Mouse (Mus musculus): Measurements from ENCODE around the gene Masp2. TPM values are rescaled to one million over a fixed set of nuclear protein-coding genes. Genes with fewer than 3 reads are reported as not detected.
A peak's percentile ranks its signal among the peaks of the same experiment; 100 is the strongest.

The Masp2 gene
- total RNA-seq, 2 experiments from 2014 or later, result 3.8 to 5.4 TPM

DNA sequence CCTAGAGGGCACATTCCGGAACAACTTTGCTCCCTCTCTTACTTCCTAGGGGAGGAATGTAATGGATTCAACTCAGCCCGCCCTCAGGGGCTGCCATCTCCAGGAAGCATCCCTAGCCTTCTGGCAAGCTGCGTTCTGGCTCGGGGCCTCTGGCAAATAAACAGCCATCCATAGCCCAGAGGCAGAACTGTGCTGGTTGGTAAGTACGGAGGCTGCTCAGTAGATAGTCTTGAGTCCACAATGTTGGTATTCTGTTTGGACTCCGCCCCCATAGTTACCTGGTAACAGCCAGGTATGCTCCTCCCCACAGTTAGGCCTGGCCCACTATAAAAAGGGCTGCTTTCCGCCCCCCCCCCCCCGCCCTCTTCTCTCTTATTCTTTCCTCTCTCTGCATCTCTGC lies 12.8 kb upstream of the Masp2 start:
- no peak for TF ChIP-seq CTCF (conservative IDR thresholded peaks at IDR 0.05)
- no peak for DNase-seq (ENCODE audit: low spot score in 2 of 2)
- Histone ChIP-seq H3K27ac (peak overlapping the region; percentile 2; the same call in 1 of the 2 replicates), H3K4me3 (no peak overlapping the region)

DNA sequence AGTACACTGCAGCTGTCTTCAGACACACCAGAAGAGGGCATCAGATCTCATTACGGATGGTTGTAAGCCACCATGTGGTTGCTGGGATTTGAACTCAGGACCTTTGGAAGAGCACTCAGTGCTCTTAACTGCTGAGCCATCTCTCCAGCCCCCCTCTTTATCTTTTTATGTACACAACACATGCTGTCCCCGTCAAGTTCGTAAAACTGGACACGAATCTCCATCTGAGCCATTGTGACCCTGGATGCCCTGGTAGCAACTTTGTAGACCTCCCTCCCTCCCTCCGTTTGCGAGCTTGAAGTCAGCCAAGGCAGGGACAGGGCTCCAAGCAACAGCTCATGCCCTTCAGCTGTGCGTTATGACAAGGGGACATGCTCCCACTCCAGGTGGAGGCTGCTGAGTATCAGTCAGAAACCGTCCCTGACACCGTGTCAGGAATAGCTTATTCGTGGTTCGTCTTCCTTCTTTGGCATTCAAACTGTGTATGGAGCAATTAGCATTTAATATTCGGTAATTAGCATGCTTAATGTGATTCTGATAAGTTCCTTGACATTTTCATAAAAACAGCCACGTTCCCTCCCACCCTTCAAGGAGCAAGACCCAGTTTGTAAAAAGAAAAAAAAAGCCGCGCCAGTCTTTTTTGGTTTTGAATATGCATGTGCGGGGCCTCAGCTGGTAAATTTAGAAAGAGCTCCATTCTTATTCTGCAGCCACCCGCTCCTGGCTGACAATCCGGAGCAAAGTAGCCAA lies 11.8 kb upstream of the Masp2 start:
- TF ChIP-seq CTCF (conservative IDR thresholded peaks at IDR 0.05), result peak; percentile 49
- Histone ChIP-seq H3K27ac (peak overlapping the region; percentile 83), H3K4me3 (peak overlapping the region; percentile 94)
- no peak for DNase-seq (ENCODE audit: low spot score in 2 of 2)

DNA sequence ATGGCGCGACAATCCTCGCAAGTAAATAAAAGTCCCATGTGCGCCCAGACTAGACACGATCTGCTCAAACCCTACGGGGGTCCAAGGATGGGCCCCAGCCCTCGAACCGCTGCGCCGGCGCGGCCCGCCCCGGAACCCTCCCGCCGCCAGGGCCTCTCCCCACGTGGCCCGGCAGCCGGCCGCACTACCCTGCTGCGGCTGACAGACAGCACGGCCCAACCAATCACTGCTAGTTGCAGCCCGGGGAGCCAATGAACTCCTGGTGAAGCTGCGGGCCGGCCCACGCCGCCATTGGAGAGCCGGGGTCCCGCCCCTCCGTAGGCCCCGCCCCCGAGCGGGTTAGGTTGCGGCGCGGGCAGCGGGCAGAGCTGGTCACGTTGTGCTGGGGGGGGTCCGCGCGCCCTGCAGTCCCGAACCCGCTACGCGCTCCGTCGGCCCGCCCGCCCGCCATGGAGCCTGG lies 11.2 kb upstream of the Masp2 start, which contains the start of gene Srm:
TSS of gene Srm (plus strand) at position 333 of the 460 bp plus-strand sequence.
- H3K27ac ChIP-seq, result peak within 1 kb of the TSS; percentile 91
- peak; percentile 96 to 98 for DNase-seq (ENCODE audit: low spot score in 2 of 2)
- peak within 1 kb of the TSS; percentile 94 for H3K4me3 ChIP-seq
- 0 out of 2 replicates have a peak, but pooled peaks have one; percentile 7 for TF ChIP-seq CTCF (conservative IDR thresholded peaks at IDR 0.05)

DNA sequence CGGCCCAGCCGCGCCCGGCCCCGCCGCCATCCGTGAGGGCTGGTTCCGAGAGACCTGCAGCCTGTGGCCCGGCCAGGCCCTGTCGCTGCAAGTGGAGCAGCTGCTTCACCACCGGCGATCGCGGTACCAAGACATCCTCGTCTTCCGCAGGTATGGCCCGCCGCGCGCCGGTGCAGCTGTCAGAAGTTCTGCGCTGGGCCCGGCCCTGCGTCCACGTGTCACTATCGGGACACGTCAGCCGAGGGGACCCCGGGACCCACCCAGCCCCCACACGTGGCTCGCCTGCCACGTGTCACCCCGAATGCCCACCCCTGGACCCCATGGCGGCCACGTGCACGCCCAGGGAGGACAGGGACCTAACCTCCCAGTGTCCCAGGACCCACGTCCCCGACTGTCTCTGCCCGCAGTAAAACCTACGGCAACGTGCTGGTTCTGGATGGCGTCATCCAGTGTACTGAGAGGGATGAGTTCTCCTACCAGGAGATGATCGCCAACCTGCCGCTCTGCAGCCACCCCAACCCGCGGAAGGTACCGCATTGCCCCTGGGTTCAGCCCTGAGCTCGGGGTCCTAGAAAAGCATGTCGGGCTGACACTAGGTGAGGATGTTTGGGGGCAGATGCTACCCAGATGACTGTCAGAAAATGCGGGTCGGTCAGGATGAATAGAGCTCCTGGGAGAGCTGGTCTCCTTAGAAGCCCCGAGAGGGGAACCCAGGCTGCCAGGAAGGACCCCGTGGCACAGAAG lies 10.5 kb upstream of the Masp2 start:
- H3K4me3 ChIP-seq, result peak overlapping the region; percentile 94
- DNase-seq (ENCODE audit: low spot score in 2 of 2), result no peak
- TF ChIP-seq CTCF (conservative IDR thresholded peaks at IDR 0.05), result no peak
- H3K27ac ChIP-seq, result peak overlapping the region; percentile 91

DNA sequence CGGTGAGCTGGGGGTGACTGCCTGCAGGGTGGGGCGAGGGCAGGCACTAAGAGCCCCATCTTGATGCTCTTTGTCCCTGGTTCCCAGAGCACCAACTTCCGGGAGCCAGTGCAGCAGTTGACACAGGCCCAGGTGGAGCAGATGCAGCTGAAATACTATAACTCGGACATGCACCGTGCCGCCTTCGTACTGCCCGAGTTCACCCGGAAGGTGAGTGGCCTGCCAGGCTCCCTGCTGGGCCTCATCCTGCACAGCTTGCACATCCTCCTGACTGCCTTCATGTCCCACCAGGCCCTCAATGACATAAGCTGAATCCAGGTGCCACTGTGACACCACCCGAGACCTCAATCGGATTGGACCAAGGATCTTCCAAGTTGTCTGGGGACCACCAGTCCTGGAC lies 8.4 kb upstream of the Masp2 start:
- TF ChIP-seq CTCF (conservative IDR thresholded peaks at IDR 0.05), result no peak
- Histone ChIP-seq H3K27ac (no peak overlapping the region), H3K4me3 (no peak overlapping the region)
- DNase-seq (ENCODE audit: low spot score in 2 of 2), result no peak

DNA sequence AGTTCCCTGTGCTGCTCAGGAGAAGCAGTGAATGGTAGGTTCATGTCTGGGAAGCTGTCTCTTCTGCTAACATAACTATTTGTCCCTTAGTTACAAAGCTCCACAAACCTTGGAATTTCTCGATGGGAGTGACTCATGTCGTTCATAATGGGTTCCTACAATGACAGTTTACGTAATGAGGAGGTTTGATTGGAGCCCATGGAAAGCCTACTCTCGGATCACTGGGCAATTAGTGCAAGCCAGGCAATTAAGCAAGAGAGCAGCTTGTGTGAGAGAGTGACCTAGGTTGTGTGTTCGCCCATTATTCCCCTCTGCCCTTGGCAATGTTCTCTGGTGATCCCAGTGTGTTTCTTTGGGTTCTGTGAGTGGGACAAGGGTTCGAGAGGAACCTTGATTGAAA lies 6.4 kb upstream of the Masp2 start:
- DNase-seq (ENCODE audit: low spot score in 2 of 2), result no peak
- TF ChIP-seq CTCF (conservative IDR thresholded peaks at IDR 0.05), result no peak
- no peak overlapping the region for H3K27ac ChIP-seq
- no peak overlapping the region for H3K4me3 ChIP-seq

DNA sequence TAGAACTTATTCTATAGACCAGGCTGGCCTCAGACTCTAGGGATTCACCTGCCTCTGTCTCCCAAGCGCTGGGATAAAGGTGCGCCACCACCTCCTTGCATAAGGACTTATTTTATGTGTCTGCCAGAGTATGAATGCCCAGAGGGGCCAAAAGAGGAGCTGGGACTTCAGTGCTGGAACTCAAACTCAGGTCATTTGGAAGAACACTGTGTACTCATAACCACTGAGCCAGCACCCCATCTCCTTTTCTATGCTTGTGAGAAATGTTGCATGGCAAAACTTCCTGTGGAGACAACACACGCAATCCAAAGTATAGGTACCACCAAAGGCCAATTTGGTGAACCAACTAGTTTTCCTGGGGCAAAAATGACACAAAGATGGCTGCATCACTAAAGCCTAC lies 5.6 kb upstream of the Masp2 start:
- no peak overlapping the region for H3K27ac ChIP-seq
- H3K4me3 ChIP-seq, result no peak overlapping the region
- no peak for TF ChIP-seq CTCF (conservative IDR thresholded peaks at IDR 0.05)
- no peak for DNase-seq (ENCODE audit: low spot score in 2 of 2)

DNA sequence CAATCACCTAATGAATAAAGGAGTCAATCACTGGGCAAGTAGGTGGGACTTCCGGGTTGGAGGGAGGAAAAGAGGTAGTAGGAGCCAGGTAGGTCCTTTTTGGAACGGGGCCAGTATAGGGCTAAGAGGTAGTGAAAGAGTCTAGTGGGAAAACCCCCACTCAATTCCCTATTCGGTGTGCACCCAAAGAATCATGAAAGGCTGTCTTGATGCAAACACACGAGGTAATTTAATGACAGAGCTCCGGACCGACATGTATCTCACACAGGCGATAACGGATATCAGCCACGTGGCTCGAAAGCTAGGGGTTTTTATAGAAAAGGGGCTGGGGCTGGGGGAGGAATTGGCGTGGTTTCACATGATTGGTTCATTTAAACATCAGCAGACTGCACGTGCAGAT lies 3.5 kb upstream of the Masp2 start:
- no peak for TF ChIP-seq CTCF (conservative IDR thresholded peaks at IDR 0.05)
- no peak overlapping the region for H3K27ac ChIP-seq
- DNase-seq (ENCODE audit: low spot score in 2 of 2), result no peak
- H3K4me3 ChIP-seq, result no peak overlapping the region

DNA sequence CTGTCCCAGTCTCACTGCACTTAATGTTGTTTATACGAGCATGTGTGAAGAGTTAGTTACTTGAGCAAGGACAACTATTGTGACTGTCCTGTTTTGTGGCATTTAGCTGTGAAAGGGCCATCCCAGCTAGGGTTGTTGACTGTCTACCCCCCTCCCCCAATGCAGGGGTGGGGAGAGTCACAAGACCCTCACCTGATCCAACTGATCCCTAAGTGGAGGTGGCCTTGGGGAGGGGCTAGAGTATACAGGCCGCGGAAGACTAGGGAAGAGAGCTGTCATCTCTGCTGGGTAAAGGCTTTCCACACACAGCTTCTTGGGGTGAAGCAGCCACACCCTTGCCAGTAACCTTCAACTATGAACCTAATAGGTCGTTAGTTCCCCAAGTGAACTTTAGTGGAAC lies 2.0 kb upstream of the Masp2 start:
- DNase-seq (ENCODE audit: low spot score in 2 of 2), result no peak
- no peak for TF ChIP-seq CTCF (conservative IDR thresholded peaks at IDR 0.05)
- Histone ChIP-seq H3K27ac (no peak overlapping the region), H3K4me3 (no peak overlapping the region)

DNA sequence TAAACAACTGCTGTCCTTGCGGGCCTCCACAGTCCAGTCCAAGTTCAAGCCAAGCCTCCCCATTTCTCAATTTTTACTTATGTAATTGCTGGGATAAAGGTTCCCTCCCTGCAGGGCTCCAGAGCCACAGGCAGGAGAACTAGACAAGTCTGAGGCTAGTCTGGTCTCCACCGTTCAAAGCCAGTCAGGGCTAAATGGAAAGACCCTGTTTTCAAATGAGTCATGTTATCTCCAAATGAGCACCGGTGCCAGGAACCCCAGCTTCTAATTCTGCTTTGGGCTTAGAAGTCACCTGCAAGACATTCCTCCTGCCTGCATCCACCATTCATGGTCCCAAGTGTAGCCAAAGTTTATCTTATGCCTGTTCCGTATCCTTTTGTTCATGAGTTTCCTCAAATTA lies 483 bp upstream of the Masp2 start:
- no peak for DNase-seq (ENCODE audit: low spot score in 2 of 2)
- no peak for TF ChIP-seq CTCF (conservative IDR thresholded peaks at IDR 0.05)
- 0 out of 2 replicates have a peak overlapping the region, but pooled peaks have one; percentile 15 for H3K27ac ChIP-seq
- H3K4me3 ChIP-seq, result no peak overlapping the region

DNA sequence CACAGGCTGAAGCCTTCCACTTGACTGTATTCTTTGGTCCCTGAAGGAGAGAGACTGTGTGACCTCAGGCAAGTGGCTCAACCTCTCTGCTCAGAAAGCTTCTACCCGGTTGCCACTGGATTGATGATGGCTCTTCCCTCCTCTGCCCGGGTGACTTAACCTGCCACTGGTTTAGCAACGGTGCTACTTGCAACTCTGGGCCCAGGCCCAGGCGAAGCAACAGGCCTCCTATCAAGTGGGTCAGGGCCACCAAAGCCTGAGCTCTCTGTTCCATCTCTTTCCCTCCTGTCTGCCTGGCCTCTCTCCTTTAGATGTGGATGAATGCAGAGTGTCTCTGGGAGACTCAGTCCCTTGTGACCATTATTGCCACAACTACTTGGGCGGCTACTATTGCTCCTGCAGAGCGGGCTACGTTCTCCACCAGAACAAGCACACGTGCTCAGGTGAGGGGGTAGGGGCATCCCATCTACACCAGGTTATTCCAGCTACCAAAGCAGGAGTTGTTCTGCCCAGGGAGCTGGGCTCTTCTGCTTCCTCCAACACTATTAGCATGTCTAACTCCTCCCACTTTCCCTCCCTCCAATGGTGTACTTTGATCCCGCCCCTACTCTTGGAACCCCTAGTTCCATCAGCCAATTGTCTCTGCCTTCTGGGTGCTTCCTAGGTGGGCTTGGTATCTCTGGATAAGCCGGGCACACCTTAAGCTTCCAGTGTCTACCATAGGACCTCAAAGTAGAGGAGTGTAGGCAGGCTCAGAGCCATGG lies 1.2 kb downstream of the Masp2 start:
- no peak for TF ChIP-seq CTCF (conservative IDR thresholded peaks at IDR 0.05)
- no peak for DNase-seq (ENCODE audit: low spot score in 2 of 2)

DNA sequence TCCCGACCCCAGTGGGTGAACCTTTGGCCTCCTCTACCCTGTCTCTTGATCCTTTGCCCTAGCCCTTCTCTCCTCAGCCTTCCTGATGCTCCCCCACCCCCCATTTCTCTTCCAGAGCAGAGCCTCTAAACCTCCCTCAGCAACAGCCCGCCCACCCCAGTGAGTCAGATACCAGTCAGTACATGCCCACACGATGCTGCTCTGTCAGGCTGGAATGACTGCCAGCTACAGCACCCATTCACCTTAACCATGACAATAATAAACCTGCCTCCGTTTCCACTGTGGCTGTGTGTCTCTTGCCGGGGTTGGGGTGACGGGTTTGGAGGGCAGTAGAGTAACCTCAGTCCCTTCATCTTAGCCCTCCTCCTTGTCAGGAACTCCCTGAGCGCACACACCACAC lies 1.8 kb downstream of the Masp2 start:
- DNase-seq (ENCODE audit: low spot score in 2 of 2), result peak; percentile 68 to 86
- no peak for TF ChIP-seq CTCF (conservative IDR thresholded peaks at IDR 0.05)
- Histone ChIP-seq H3K27ac (peak overlapping the region; percentile 88), H3K4me3 (no peak overlapping the region)

More for the DNA sequence above, 1.2 kb downstream of the Masp2 start:
- Histone ChIP-seq H3K4me3 (no peak overlapping the region), H3K27ac (peak overlapping the region; percentile 88)

Measured in layer of hippocampus, adult 2 months (tissue).